Mouse (Mus musculus): ENCODE measurements around the gene Mgat4b. TPM values are rescaled to one million over a fixed set of nuclear protein-coding genes. Genes with fewer than 3 reads are reported as not detected.
A peak's percentile ranks its signal among the peaks of the same experiment; 100 is the strongest.

Mgat4b gene
- total RNA-seq, 1 experiment = 22.6 TPM

GRCm38 (mm10) chr11:50275077-50275476, 64.4 kb downstream of the Mgat4b start:
- Histone ChIP-seq H3K9me3 (ENCODE audit: control insufficient read depth, insufficient read depth, low read depth, low read length) (no peaks in the 10 kb centered on the region), H3K4me3 (ENCODE audit: insufficient read depth in 1 of 2, low read depth in 1 of 2, low read length in 2 of 2, poor library complexity in 1 of 2, severe bottlenecking in 1 of 2) (no peak overlapping the region), H3K9ac (ENCODE audit: insufficient read depth, low read depth, low read length, poor library complexity, severe bottlenecking) (no peak overlapping the region), H3K36me3 (ENCODE audit: control insufficient read depth, insufficient read depth, low read length, poor library complexity, severe bottlenecking) (no peaks in the 10 kb centered on the region; the same call in 1 of the 2 replicates), H3K4me1 (ENCODE audit: control insufficient read depth in 2 of 2, insufficient read depth in 2 of 2, low read length in 2 of 2, poor library complexity in 1 of 2) (peaks cover 0 to 8% of the 10 kb centered on the region in 2 experiments; a peak in 2 of 4 replicates), H3K27ac (ENCODE audit: insufficient read depth, low read depth, low read length, poor library complexity, severe bottlenecking) (no peak overlapping the region)
- in situ Hi-C loops (cut with MboI; ENCODE audit: low sequenced_read_pairs in 2 of 2, unreplicated experiment in 2 of 2) = no loop called here
- TF ChIP-seq ZC3H11A (IDR thresholded peaks at IDR 0.05; ENCODE audit: borderline replicate concordance, low read depth, low read length) (no peak), HCFC1 (IDR thresholded peaks at IDR 0.05; ENCODE audit: borderline replicate concordance, insufficient read depth, low read length) (no peak), ZNF384 (IDR thresholded peaks at IDR 0.05; ENCODE audit: low read depth, low read length) (no peak), CHD2 (IDR thresholded peaks at IDR 0.05; ENCODE audit: low read depth, low read length) (no peak), MAFK (IDR thresholded peaks at IDR 0.05; ENCODE audit: insufficient read depth, low read depth, low read length) (no peak)
- DNase-seq (ENCODE audit: low read depth, low spot score) = no peak

GRCm38 (mm10) chr11:50275568-50276151, 65.0 kb downstream of the Mgat4b start:
- no peak overlapping the region for H3K27ac ChIP-seq (ENCODE audit: insufficient read depth, low read depth, low read length, poor library complexity, severe bottlenecking)
- H3K9ac ChIP-seq (ENCODE audit: insufficient read depth, low read depth, low read length, poor library complexity, severe bottlenecking) = no peak overlapping the region
- in situ Hi-C loops (cut with MboI; ENCODE audit: low sequenced_read_pairs in 2 of 2, unreplicated experiment in 2 of 2) = no loop called here
- no peak for TF ChIP-seq MAFK (IDR thresholded peaks at IDR 0.05; ENCODE audit: insufficient read depth, low read depth, low read length)
- TF ChIP-seq HCFC1 (IDR thresholded peaks at IDR 0.05; ENCODE audit: borderline replicate concordance, insufficient read depth, low read length) = no peak
- TF ChIP-seq CHD2 (IDR thresholded peaks at IDR 0.05; ENCODE audit: low read depth, low read length) = no peak
- no peak for TF ChIP-seq ZNF384 (IDR thresholded peaks at IDR 0.05; ENCODE audit: low read depth, low read length)
- no peak for TF ChIP-seq ZC3H11A (IDR thresholded peaks at IDR 0.05; ENCODE audit: borderline replicate concordance, low read depth, low read length)
- no peaks in the 10 kb centered on the region; the same call in 1 of the 2 replicates for H3K36me3 ChIP-seq (ENCODE audit: control insufficient read depth, insufficient read depth, low read length, poor library complexity, severe bottlenecking)
- H3K9me3 ChIP-seq (ENCODE audit: control insufficient read depth, insufficient read depth, low read depth, low read length) = no peaks in the 10 kb centered on the region
- H3K4me1 ChIP-seq (ENCODE audit: control insufficient read depth in 2 of 2, insufficient read depth in 2 of 2, low read length in 2 of 2, poor library complexity in 1 of 2) = peaks cover 3 to 10% of the 10 kb centered on the region in 2 experiments; a peak in 3 of 4 replicates
- no peak overlapping the region for H3K4me3 ChIP-seq (ENCODE audit: insufficient read depth in 1 of 2, low read depth in 1 of 2, low read length in 2 of 2, poor library complexity in 1 of 2, severe bottlenecking in 1 of 2)
- DNase-seq (ENCODE audit: low read depth, low spot score) = no peak

- no peak overlapping the region for H3K9ac ChIP-seq (ENCODE audit: insufficient read depth, low read depth, low read length, poor library complexity, severe bottlenecking)
- in situ Hi-C loops (cut with MboI; ENCODE audit: low sequenced_read_pairs in 2 of 2, unreplicated experiment in 2 of 2) = no loop called here
- H3K9me3 ChIP-seq (ENCODE audit: control insufficient read depth, insufficient read depth, low read depth, low read length) = no peaks in the 10 kb centered on the region
- no peak for DNase-seq (ENCODE audit: low read depth, low spot score)
- H3K4me1 ChIP-seq (ENCODE audit: control insufficient read depth in 2 of 2, insufficient read depth in 2 of 2, low read length in 2 of 2, poor library complexity in 1 of 2) = peaks cover 6 to 13% of the 10 kb centered on the region in 2 experiments
- H3K36me3 ChIP-seq (ENCODE audit: control insufficient read depth, insufficient read depth, low read length, poor library complexity, severe bottlenecking) = no peaks in the 10 kb centered on the region; the same call in 1 of the 2 replicates
- TF ChIP-seq ZC3H11A (IDR thresholded peaks at IDR 0.05; ENCODE audit: borderline replicate concordance, low read depth, low read length) = no peak
- TF ChIP-seq MAFK (IDR thresholded peaks at IDR 0.05; ENCODE audit: insufficient read depth, low read depth, low read length) = no peak
- no peak for TF ChIP-seq HCFC1 (IDR thresholded peaks at IDR 0.05; ENCODE audit: borderline replicate concordance, insufficient read depth, low read length)
- no peak for TF ChIP-seq ZNF384 (IDR thresholded peaks at IDR 0.05; ENCODE audit: low read depth, low read length)
- no peak for TF ChIP-seq CHD2 (IDR thresholded peaks at IDR 0.05; ENCODE audit: low read depth, low read length)
- no peak overlapping the region for H3K27ac ChIP-seq (ENCODE audit: insufficient read depth, low read depth, low read length, poor library complexity, severe bottlenecking)
- no peak overlapping the region for H3K4me3 ChIP-seq (ENCODE audit: insufficient read depth in 1 of 2, low read depth in 1 of 2, low read length in 2 of 2, poor library complexity in 1 of 2, severe bottlenecking in 1 of 2)
Measured at GRCm38 (mm10) chr11:50277025-50277424, 66.3 kb downstream of the Mgat4b start.

GRCm38 (mm10) chr11:50277706-50278105, 67.0 kb downstream of the Mgat4b start:
- TF ChIP-seq ZNF384 (IDR thresholded peaks at IDR 0.05; ENCODE audit: low read depth, low read length) (no peak), CHD2 (IDR thresholded peaks at IDR 0.05; ENCODE audit: low read depth, low read length) (no peak), ZC3H11A (IDR thresholded peaks at IDR 0.05; ENCODE audit: borderline replicate concordance, low read depth, low read length) (no peak), HCFC1 (IDR thresholded peaks at IDR 0.05; ENCODE audit: borderline replicate concordance, insufficient read depth, low read length) (no peak), MAFK (IDR thresholded peaks at IDR 0.05; ENCODE audit: insufficient read depth, low read depth, low read length) (no peak)
- no peaks in the 10 kb centered on the region for H3K9me3 ChIP-seq (ENCODE audit: control insufficient read depth, insufficient read depth, low read depth, low read length)
- in situ Hi-C loops (cut with MboI; ENCODE audit: low sequenced_read_pairs in 2 of 2, unreplicated experiment in 2 of 2) = no loop called here
- no peak overlapping the region for H3K27ac ChIP-seq (ENCODE audit: insufficient read depth, low read depth, low read length, poor library complexity, severe bottlenecking)
- H3K9ac ChIP-seq (ENCODE audit: insufficient read depth, low read depth, low read length, poor library complexity, severe bottlenecking) = 0 out of 2 replicates have a peak overlapping the region, but pooled peaks have one; percentile 31
- H3K4me3 ChIP-seq (ENCODE audit: insufficient read depth in 1 of 2, low read depth in 1 of 2, low read length in 2 of 2, poor library complexity in 1 of 2, severe bottlenecking in 1 of 2) = no peak overlapping the region
- DNase-seq (ENCODE audit: low read depth, low spot score) = no peak
- H3K36me3 ChIP-seq (ENCODE audit: control insufficient read depth, insufficient read depth, low read length, poor library complexity, severe bottlenecking) = no peaks in the 10 kb centered on the region; the same call in 1 of the 2 replicates
- peaks cover 6 to 13% of the 10 kb centered on the region in 2 experiments for H3K4me1 ChIP-seq (ENCODE audit: control insufficient read depth in 2 of 2, insufficient read depth in 2 of 2, low read length in 2 of 2, poor library complexity in 1 of 2)
